Mouse (Mus musculus): ENCODE measurements at regions not wholly inside any gene's neighbourhood (a gene's known extent, or its start where the extent isn't known, plus 50 kb on each side); places are given as distances from the start of the nearest gene placed in this dataset.

GRCm38 (mm10) chr3:41483582-41483981, 71.9 kb upstream of the Jade1 start:
- no peak for TF ChIP-seq CTCF (IDR thresholded peaks at IDR 0.05; ENCODE audit: borderline replicate concordance, extremely low read depth, insufficient read depth, insufficient read length)
- TF ChIP-seq POLR2A (IDR thresholded peaks at IDR 0.05; ENCODE audit: borderline replicate concordance, extremely low read depth, insufficient read depth, insufficient read length, poor library complexity, severe bottlenecking), result no peak

Measured in brain, embryonic 14.5 days (tissue).